In genomic region chr2:113828943-113829882, GRCm38 (mm10) we compare ENCODE assay signal across 8 mouse cellular contexts. TPM values are rescaled to one million over a fixed set of nuclear protein-coding genes. Genes with fewer than 3 reads are reported as not detected.
A peak's percentile ranks its signal among the peaks of the same experiment; 100 is the strongest.
DNase-seq lines count a peak whose midpoint lies in the region; ATAC-seq lines count a peak whose summit lies in the region.

Gene Scg5 (minus strand): TSS chr2:113829121.

- peaks cover 20% of the 10 kb centered on the region for H3K36me3 ChIP-seq in heart, embryonic 16.5 days (ENCODE audit: control insufficient read depth, insufficient read depth)
- H3K36me3 ChIP-seq in liver, embryonic 11.5 days (ENCODE audit: control insufficient read depth, insufficient read depth, low read length), result peaks cover 17% of the 10 kb centered on the region
- H3K36me3 ChIP-seq in neural tube, embryonic 12.5 days, result peaks cover 14% of the 10 kb centered on the region; the same call in 1 of the 2 replicates

- peaks cover 6% of the 10 kb centered on the region for H3K4me1 ChIP-seq in heart, embryonic 16.5 days (ENCODE audit: control insufficient read depth, insufficient read depth, low read length)
- 0 out of 2 replicates have a peak, but pooled peaks cover 3% of the 10 kb centered on the region for H3K4me1 ChIP-seq in liver, embryonic 11.5 days (replicated peaks; ENCODE audit: control insufficient read depth, insufficient read depth, low read length)
- H3K4me1 ChIP-seq in neural tube, embryonic 12.5 days, result peaks cover 25% of the 10 kb centered on the region

- DNase-seq in thymus, postnatal 0 days (ENCODE audit: low spot score), result peak; percentile 63
- no peak for DNase-seq in thymus, postnatal 10 days (ENCODE audit: low spot score in 2 of 2)
- DNase-seq in embryo, embryonic 9.5 days (ENCODE audit: extremely low spot score), result peak; percentile 87
- peak; percentile 78 for DNase-seq in kidney, postnatal 14 days
- DNase-seq in liver, embryonic 11.5 days (ENCODE audit: low spot score), result peak; percentile 50
- DNase-seq in thymus, postnatal 4 days, result peak; percentile 29

- peak within 1 kb of the TSS; percentile 45 for H3K4me3 ChIP-seq in heart, embryonic 16.5 days (ENCODE audit: low read length)
- peak within 1 kb of the TSS; percentile 13 for H3K4me3 ChIP-seq in liver, embryonic 11.5 days (ENCODE audit: low read depth, low read length)
- peak within 1 kb of the TSS; percentile 46 for H3K4me3 ChIP-seq in neural tube, embryonic 12.5 days

- peak within 1 kb of the TSS; percentile 72 for H3K4me2 ChIP-seq in heart, embryonic 16.5 days (ENCODE audit: low read depth, low read length)
- peak within 1 kb of the TSS; percentile 45 for H3K4me2 ChIP-seq in liver, embryonic 11.5 days
- H3K4me2 ChIP-seq in neural tube, embryonic 12.5 days (replicated peaks), result peak within 1 kb of the TSS; percentile 66

- 12% methylated on average over 23 of the region's 23 CpGs for WGBS in heart, embryonic 16.5 days
- WGBS in liver, embryonic 11.5 days, result 18% methylated on average over 23 of the region's 23 CpGs
- WGBS in neural tube, embryonic 12.5 days, result 8% methylated on average over 23 of the region's 23 CpGs

- no peaks in the 10 kb centered on the region for H3K27me3 ChIP-seq in heart, embryonic 16.5 days (ENCODE audit: control insufficient read depth, insufficient read depth, low read length)
- no peaks in the 10 kb centered on the region for H3K27me3 ChIP-seq in liver, embryonic 11.5 days (replicated peaks; ENCODE audit: control insufficient read depth, insufficient read depth, low read length)
- no peaks in the 10 kb centered on the region for H3K27me3 ChIP-seq in neural tube, embryonic 12.5 days (replicated peaks)

- no peak within 1 kb of the TSS for H3K27ac ChIP-seq in heart, embryonic 16.5 days (ENCODE audit: low read length)
- no peak within 1 kb of the TSS for H3K27ac ChIP-seq in liver, embryonic 11.5 days (ENCODE audit: low read depth, low read length)
- H3K27ac ChIP-seq in neural tube, embryonic 12.5 days, result peak within 1 kb of the TSS; percentile 64

- peak; percentile 52; the same call in 1 of the 2 replicates for ATAC-seq in heart, embryonic 16.5 days (replicated peaks; ENCODE audit: extremely low read depth, insufficient read depth, low FRiP score)
- peak; percentile 50 for ATAC-seq in liver, embryonic 11.5 days (replicated peaks; ENCODE audit: low FRiP score)
- peak; percentile 95 for ATAC-seq in neural tube, embryonic 12.5 days (ENCODE audit: low FRiP score, low read depth)

- no peaks in the 10 kb centered on the region for H3K9me3 ChIP-seq in heart, embryonic 16.5 days (replicated peaks; ENCODE audit: control insufficient read depth, low read length)
- H3K9me3 ChIP-seq in liver, embryonic 11.5 days (ENCODE audit: control insufficient read depth, low read length), result 0 out of 2 replicates have a peak, but pooled peaks cover 2% of the 10 kb centered on the region
- no peaks in the 10 kb centered on the region for H3K9me3 ChIP-seq in neural tube, embryonic 12.5 days

- H3K9ac ChIP-seq in heart, embryonic 16.5 days (ENCODE audit: low read length), result no peak within 1 kb of the TSS
- no peak within 1 kb of the TSS for H3K9ac ChIP-seq in liver, embryonic 11.5 days (ENCODE audit: low read depth, low read length)
- peak within 1 kb of the TSS; percentile 54 for H3K9ac ChIP-seq in neural tube, embryonic 12.5 days

RNA-seq across cellular contexts. Expression of gene Scg5, which starts in this region (rescaled TPM):
- 2.6 and 3.2 TPM in 2 replicates for polyA plus RNA-seq in thymus, postnatal 0 days (2015; fragmentation: Nextera tagmentation; extraction: Ambion mirVana)
- polyA plus RNA-seq in heart, embryonic 16.5 days (2015; fragmentation: Nextera tagmentation; extraction: Ambion mirVana), result 0.72 and 1.1 TPM in 2 replicates
- 0.32 and 0.44 TPM in 2 replicates for polyA plus RNA-seq in liver, embryonic 11.5 days (2014; fragmentation: Nextera tagmentation; extraction: Ambion mirVana)
- polyA plus RNA-seq in neural tube, embryonic 12.5 days (2016; fragmentation: Nextera tagmentation; extraction: Ambion mirVana), result 88.0 and 89.5 TPM in 2 replicates

Comparison
In these comparisons a context has a peak if more than half of its experiments do, and no peak if none do; other contexts are left out.
1. RNA of gene Scg5 (polyA plus RNA-seq): 88.0 to 89.5 TPM in neural tube, embryonic 12.5 days; 2.6 to 3.2 TPM in thymus, postnatal 0 days, 0.72 to 1.1 TPM in heart, embryonic 16.5 days and 0.32 to 0.44 TPM in liver, embryonic 11.5 days; every median in the first group is over 10 times any median in the second.
2. DNase-seq: peak in thymus, postnatal 0 days (single experiment), embryo, embryonic 9.5 days (single experiment), kidney, postnatal 14 days (single experiment) and thymus, postnatal 4 days (single experiment); none in thymus, postnatal 10 days (0 of 2).
3. Peak in DNase-seq, ATAC-seq, H3K4me3 ChIP-seq and H3K4me2 ChIP-seq in liver, embryonic 11.5 days; RNA of the gene not detected or under 1 TPM.
4. Peak in every context shown above with its lines, with median percentiles within 50 percentile points of each other: ATAC-seq, H3K4me2 ChIP-seq and H3K4me3 ChIP-seq.